Mouse (Mus musculus) urinary bladder, adult 2 months (tissue): ENCODE results near the gene Thpo. TPM values are rescaled to one million over a fixed set of nuclear protein-coding genes. Genes with fewer than 3 reads are reported as not detected.

ENCODE experiments used
- DNase-seq: peaks from one replicate; pipeline ENCODE4 v3.0.0; 2022; ENCODE audit warnings: low spot score
- polyA plus RNA-seq: library from polyadenylated mRNA; depleted of rRNA; stranded (reverse); fragments of >200 nt; gene quantifications from 2 replicates; pipeline ENCODE4 v1.2.3, GENCODE M21; 2012; rRNA removed

Gene Thpo
- polyA plus RNA-seq = 3.0 and 3.4 TPM in 2 replicates

DNA sequence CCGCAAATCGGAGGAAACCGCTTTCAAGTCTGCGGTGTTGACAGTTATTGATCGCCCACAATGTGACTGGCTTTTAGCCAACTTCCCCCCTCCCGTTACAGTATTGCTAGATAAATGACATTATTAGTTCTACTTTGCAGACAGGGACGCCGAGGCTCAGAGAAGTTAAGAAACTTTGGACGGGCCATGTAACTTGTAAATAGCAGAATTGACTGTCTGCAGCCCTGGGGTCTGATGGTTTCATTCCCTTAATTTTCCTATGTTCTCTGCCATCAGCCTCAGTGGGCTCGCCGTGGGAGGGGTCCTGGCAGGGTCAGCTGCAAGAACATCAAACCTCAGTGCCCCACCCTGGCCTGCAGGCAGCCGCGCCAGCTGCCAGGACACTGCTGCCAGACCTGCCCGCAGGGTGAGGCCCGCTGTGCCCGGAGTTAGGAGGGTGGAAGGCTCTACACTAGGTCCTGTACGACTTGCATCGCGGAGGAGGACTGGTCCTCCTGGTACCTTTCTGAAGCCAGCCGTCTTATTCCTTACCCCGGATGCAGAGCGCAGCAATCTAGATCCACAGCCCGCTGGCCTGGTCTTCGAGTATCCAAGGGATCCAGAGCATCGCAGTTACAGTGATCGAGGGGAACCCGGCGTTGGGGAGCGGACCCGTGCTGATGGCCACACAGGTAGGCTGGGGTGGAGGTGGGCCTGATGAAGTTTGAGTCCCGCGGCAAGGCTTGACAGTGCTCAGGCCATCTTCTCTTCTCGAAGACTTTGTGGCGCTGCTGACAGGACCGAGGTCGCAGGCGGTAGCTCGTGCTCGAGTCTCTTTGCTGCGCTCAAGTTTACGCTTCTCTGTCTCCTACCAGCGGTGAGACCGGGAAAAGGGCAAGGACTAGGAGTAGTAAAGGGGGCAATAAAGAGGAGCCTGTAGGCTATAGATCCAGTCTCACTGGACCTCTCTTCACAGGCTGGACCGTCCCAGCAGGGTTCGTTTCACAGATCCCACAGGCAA is at the start of gene Thpo:
Gene Thpo, minus strand, starts transcription at position 781 of the 1,000 bp plus-strand sequence.
- DNase-seq = no peak

GRCm38 (mm10) chr16:20783891-20784290 is 49.6 kb upstream of the Thpo start:
- DNase-seq = no peak

DNA sequence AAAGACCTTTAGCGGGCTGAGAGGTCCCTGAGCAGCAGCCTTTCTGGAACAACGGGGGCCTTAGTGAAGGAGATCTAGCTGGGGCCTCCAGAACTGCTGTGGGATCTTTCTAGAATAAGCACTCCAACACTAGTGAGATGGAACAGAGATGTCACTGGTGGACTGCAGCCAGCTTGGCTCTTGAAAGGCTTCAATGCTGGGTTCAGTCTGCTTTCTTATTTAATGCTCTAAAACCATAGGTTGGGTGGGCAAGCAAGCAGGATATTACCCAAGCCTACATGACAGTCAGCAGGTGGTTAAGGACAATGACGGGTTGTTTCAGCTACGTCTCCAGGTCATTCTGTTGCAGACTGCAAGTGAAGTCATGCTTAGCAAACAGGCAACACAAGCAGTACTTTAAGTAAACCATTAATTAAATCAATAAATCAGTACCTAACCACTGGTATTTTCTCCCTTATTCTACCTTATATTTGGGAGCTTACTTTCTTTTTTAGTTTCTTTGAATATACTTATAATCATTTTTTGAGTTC is 46.9 kb upstream of the Thpo start:
- DNase-seq = no peak

- no peak for DNase-seq
Measured at GRCm38 (mm10) chr16:20779846-20780245, 45.5 kb upstream of the Thpo start.

DNA sequence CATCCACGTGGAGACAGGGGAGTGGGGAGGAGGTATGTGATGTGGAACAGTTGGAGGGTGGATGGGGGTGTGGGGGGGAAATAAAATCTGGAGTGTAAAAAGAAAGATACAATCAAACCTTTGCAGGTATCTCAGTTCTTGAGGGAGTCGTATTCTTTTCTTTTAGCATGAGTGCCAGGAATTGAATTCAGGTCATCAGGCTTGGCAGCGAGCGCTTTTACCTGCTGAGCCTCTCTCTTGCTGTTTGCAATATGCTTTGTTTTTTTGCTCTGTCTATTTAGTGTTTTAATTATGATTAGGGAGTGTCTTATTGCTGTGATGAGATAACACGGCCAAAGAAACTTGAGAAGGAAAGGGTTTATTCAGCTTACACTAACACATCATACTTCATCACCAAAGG is 40.7 kb upstream of the Thpo start:
- DNase-seq = no peak

- no peak for DNase-seq
Measured at GRCm38 (mm10) chr16:20765244-20765643, 30.9 kb upstream of the Thpo start.

DNA sequence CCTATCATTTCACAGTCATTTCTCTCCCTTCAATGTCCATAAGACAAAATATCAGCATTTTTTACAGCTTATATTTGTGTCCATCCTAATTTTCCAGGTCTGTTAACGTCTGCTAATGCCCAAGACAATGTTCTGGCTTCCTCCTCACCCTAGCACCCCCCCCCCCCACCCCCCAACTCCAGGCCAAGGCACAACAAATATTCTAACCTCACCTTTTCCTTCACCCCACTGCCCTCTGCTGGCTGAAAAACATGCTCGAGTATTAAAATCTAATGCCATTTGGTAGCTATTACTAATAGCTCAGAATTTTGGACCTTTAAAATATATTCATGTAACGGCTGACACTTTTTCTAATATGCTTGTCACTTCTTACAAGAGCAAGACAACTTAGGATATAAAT is 27.4 kb upstream of the Thpo start:
- no peak for DNase-seq

- DNase-seq = no peak
Measured at GRCm38 (mm10) chr16:20757385-20757784, 23.1 kb upstream of the Thpo start.

GRCm38 (mm10) chr16:20756052-20756451 is 21.7 kb upstream of the Thpo start:
- no peak for DNase-seq

GRCm38 (mm10) chr16:20750518-20750917 is 16.2 kb upstream of the Thpo start:
- DNase-seq = no peak

DNA sequence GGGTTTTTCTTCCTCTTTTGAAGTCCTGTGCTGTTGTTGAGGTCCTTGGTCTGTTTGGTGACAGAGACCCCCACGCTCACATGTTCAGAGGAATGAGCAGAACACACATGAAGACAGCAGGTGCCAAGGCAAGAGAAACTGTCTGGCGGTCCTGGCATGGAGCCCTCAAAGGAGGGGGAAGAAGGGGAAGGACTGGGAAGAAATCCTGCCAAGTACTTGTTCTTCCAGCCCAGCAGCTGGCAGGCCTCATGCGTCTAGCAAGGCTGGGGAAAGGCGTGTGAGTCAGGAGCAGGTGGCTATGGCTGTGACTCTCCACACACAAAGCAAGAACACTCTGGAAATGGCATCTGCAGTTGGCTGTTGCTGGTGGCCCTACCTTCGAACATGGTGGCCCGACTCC is 12.3 kb upstream of the Thpo start:
- no peak for DNase-seq

DNA sequence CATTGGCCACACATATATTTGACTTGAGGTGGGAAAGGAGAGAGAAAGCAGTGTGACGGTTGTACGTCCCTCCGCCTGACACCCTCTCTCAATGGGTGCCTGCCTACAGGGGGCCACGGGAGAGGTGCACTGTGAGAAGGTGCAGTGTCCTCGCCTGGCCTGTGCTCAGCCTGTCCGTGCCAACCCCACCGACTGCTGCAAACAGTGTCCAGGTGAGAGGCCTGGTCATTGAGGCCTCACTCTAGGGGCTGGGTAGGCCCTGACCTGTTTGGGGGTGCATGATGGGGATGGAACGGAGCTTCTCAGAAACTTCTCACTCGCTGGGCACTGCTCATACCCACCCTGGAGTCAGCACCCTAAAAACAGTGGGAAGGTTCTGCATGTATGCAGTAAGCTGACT is 5.5 kb upstream of the Thpo start:
- no peak for DNase-seq

DNA sequence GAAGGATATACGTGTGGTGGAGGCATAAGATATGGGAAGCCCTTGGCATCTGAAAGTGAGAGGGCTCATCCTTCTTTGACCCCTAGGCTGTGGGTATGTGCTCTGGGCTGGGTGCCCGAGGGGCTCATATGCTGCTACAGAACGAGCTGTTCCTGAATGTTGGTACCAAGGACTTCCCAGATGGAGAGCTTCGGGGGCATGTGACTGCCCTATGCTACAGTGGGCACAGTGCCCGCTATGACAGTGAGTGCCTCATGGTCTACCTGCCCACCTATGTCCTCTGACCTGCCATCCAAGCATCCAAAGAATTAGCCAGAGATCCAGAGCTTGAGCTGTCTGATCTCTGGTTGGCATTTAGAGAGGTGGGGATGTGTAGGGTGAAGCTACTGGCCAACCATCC is 2.5 kb upstream of the Thpo start:
- no peak for DNase-seq

- DNase-seq = no peak
Measured at GRCm38 (mm10) chr16:20736168-20736567, 1.9 kb upstream of the Thpo start.

DNA sequence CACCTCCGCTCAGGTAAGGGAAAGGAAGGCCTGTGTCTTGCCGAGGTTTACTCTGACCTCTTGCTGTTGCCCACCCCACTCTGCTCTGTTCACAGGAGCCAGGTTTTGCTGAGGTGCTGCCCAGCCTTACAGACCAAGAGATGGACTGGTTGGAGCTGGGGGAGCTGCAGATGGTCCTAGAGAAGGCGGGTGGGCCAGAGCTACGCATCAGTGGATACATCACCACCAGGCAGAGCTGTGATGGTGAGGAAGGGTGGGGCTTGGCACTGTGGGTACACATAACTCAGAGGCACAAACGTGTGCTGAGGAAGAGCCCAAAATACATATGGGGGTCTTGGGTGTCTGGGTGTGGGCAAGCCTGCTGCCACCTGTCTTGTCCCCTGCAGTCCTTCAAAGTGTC is 1.3 kb upstream of the Thpo start:
- no peak for DNase-seq

DNA sequence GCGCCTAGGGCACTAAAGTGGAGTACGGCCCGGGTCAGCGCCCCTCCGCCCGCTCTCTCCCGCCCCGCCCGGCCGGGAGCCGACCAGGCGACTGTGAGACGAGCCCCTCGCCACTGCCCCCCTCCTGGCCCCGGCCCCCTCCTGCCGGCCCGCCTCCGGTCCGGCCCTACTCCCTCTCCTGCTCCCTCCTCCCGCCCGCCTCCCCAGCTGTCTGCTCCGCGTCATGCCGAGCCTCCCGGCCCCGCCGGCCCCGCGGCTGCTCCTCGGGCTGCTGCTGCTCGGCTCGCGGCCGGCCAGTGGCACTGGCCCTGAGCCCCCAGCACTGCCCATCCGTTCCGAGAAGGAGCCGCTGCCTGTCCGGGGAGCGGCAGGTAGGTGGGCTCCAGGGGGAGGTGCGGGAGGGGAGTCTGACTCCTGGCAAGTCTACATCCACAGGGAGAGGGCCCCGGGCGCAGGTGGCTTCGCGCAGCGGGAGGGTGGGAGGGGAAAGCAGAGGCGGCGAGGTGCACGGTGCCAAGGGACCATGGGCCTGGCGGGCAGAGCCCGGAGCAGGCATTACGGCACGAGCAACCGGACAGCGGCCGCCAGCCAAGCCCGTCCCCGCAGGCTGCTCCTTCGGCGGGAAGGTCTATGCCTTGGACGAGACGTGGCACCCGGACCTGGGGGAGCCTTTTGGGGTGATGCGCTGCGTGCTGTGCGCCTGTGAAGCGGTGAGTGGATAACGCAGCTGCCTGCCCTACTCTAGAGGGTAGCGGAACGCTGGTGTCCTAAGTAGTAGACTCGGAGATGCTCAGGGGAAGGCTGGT is 1.2 kb downstream of the Thpo start, which contains the start of gene Chrd:
Gene Chrd, plus strand, starts transcription at position 203 of the 806 bp plus-strand sequence.
- peak; percentile 62 for DNase-seq

DNA sequence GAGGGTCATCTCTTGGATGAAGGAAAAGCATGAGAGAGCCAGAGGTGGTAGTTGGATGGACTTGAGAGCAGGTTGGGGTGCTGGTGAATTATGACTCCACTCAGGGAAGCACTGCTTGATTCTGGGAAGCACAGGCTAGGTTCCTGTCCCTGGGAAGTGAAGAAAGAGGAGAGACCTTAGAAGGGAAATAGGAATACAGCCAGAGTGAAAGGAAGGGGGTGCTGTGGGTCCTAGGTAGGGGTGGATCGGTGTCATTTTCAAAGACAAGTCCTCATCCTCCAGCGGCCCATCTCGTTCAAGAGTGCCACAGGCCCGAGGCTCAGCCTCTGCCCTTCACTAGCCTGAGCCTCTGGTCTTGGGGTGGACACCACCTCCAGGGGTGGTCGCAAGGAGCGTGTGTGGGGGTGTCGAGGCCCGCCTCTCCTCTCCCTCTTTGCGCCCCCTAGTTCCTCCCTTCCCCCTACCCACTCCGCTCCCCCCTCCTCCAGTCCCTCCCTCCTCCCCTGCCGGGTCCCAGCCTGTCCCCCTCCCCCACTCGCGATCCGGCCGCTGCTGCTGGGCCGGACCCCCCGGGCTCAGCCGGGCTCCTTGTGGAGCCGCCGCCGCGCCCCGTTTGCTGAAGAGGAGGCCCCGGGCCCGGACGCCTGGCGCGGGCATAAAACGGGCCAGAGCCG is 1.9 kb downstream of the Thpo start:
- DNase-seq = no peak

DNA sequence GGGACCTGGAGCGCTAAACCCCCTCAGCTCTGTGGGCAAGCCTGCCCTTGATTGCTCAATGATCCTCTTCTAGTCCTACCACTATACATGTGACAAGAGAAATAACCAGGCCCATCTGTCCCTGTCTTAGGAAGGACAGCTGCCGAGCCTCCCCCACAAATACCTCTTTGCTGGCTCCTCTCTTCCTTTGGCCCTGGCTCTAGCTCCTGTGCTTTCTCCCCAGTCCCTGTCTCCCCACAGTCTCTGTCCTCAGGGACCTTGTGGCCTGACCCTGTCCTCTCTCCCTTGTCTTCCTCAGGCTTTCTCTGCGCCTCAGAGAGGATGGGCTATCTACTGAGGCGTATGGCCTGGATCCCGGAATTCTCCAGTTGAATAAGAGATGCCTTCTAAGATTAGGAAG is 2.6 kb downstream of the Thpo start:
- no peak for DNase-seq

GRCm38 (mm10) chr16:20730293-20730711 is 4.0 kb downstream of the Thpo start:
- no peak for DNase-seq

DNA sequence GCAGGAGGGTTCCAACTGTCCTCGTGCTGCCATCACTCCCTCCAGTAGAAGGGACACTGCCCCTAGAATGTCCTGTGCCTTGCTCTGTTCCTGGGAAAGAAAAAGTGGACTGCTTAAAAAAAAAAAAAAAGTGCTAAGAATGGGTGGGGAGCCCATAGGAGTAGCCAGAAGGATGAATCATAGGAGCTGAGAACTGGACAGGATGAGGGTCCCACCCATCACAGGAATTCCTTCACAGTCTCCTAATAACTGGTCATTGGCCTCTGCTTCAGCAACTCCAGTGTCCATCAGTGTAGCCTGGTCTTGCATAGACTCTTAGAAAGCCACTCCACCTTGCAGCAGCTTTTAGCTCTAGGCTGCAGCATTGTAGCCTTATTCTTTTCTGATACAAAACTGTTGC is 7.9 kb downstream of the Thpo start:
- no peak for DNase-seq

DNA sequence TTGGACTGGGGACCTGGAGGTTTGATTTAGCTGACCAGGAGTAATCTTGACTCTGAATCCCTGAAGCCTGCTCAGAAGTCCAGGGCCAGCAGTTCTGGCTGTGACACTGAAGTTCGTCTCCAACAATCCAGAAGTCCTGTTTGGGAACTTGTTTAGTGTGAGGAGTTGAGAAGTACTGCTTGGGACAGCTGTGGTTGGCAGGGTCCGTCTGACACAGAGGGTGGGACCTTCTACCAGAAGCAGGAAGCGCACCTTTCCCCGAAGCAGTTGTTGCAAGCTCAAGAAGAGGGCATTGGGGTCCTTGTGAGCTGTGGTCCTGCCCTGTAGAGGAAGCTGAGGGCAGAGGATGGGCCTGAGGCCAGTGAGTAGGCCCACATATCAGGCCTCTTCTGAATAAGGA is 8.6 kb downstream of the Thpo start:
- DNase-seq = no peak

GRCm38 (mm10) chr16:20725321-20725720 is 9.0 kb downstream of the Thpo start:
- DNase-seq = no peak
